Mouse (Mus musculus) cortical plate, adult 2 months (tissue): ENCODE measurements at regions not wholly inside any gene's neighbourhood (a gene's known extent, or its start where the extent isn't known, plus 50 kb on each side); places are given as distances from the start of the nearest gene placed in this dataset.

Experiments used
- CTCF ChIP-seq: fragments of 200-500 bp; IDR thresholded peaks from 2 replicates; pipeline ENCODE4 v1.5.1; 2011; ENCODE audit warnings: mild to moderate bottlenecking, control low read depth, low read length; ENCODE audit not compliant: insufficient read depth; ENCODE audit errors: extremely low read depth
- POLR2A ChIP-seq: fragments of 200-500 bp; IDR thresholded peaks from 2 replicates; pipeline ENCODE4 v1.6.1; 2011; ENCODE audit warnings: mild to moderate bottlenecking, low read length, control low read depth; ENCODE audit not compliant: insufficient read depth; ENCODE audit errors: extremely low read depth

- TF ChIP-seq CTCF (no peak), POLR2A (no peak)
Observed at GRCm38 (mm10) chr16:85728026-85728425, 74.9 kb downstream of the Adamts1 start.
